Mouse (Mus musculus) layer of hippocampus, adult 9-10 months (tissue): ENCODE results near the gene Fhit.
"Not testable (repeated sequence)": the region's sequence is repeated elsewhere in the genome, so short reads cannot be mapped to it uniquely, and the experiment has no call there.

Experiments
- DNase-seq: peaks from one replicate; pipeline ENCODE4 v3.0.0; 2022; ENCODE audit warnings: low spot score

Fhit gene

GRCm38 (mm10) chr14:10917893-10918803, 243.7 kb downstream of the Fhit start:
- no peak for DNase-seq

GRCm38 (mm10) chr14:10908011-10908410, 253.8 kb downstream of the Fhit start:
- DNase-seq = no peak

- DNase-seq = no peak
Observed at GRCm38 (mm10) chr14:10882759-10883158, 279.1 kb downstream of the Fhit start.

- no peak for DNase-seq
Observed at GRCm38 (mm10) chr14:10880749-10881148, 281.1 kb downstream of the Fhit start.

- DNase-seq = no peak
Observed at GRCm38 (mm10) chr14:10874595-10875372, 287.1 kb downstream of the Fhit start.

GRCm38 (mm10) chr14:10857606-10858005, 304.2 kb downstream of the Fhit start:
- DNase-seq = no peak

GRCm38 (mm10) chr14:10851936-10852335, 309.9 kb downstream of the Fhit start:
- no peak for DNase-seq

GRCm38 (mm10) chr14:10836001-10836400, 325.8 kb downstream of the Fhit start:
- no peak for DNase-seq

- no peak for DNase-seq
Observed at GRCm38 (mm10) chr14:10824819-10825218, 337.0 kb downstream of the Fhit start.

GRCm38 (mm10) chr14:10813551-10813950, 348.3 kb downstream of the Fhit start:
- DNase-seq = no peak

- no peak for DNase-seq
Observed at GRCm38 (mm10) chr14:10798489-10799180, 363.2 kb downstream of the Fhit start.

- DNase-seq = no peak
Observed at GRCm38 (mm10) chr14:10797595-10797994, 364.2 kb downstream of the Fhit start.

- no peak for DNase-seq
Observed at GRCm38 (mm10) chr14:10795498-10796075, 366.2 kb downstream of the Fhit start.

GRCm38 (mm10) chr14:10783929-10784328, 377.9 kb downstream of the Fhit start:
- no peak for DNase-seq

GRCm38 (mm10) chr14:10778721-10779120, 383.1 kb downstream of the Fhit start:
- no peak for DNase-seq

- not testable (repeated sequence) for DNase-seq
Observed at GRCm38 (mm10) chr14:10754883-10755282, 407.0 kb downstream of the Fhit start.

- DNase-seq = no peak
Observed at GRCm38 (mm10) chr14:10738076-10738475, 423.8 kb downstream of the Fhit start.

- no peak for DNase-seq
Observed at GRCm38 (mm10) chr14:10722525-10722924, 439.3 kb downstream of the Fhit start.

GRCm38 (mm10) chr14:10712916-10713315, 448.9 kb downstream of the Fhit start:
- no peak for DNase-seq

GRCm38 (mm10) chr14:10712522-10712881, 449.3 kb downstream of the Fhit start:
- DNase-seq = no peak

- DNase-seq = no peak
Observed at GRCm38 (mm10) chr14:10711841-10712521, 449.9 kb downstream of the Fhit start.
